Mouse (Mus musculus): Measurements from ENCODE around the gene 4931414P19Rik.
A peak's percentile ranks its signal among the peaks of the same experiment; 100 is the strongest.

The 4931414P19Rik gene

GRCm38 (mm10) chr14:54579638-54580037 lies 26.2 kb downstream of the 4931414P19Rik start:
- no peak for DNase-seq

DNA sequence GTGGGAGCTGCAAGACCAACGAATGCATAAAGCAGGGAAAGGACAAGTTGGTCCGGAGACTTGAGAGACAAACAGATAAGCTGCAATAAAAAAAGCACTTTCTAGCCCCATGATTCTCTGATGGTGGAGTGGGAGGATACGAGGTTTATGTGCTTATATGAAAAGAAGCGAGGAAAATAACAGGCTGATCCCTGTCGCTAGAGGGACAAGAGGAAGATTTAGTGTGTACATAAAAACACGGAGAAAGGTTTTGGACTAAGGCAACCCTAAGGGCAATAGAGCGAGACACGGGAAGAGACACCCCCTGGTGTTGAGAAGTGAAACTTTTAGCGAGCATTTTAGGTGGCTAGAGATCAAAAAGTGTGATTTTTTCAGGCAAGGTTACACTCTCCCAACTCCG lies 27.7 kb downstream of the 4931414P19Rik start:
- DNase-seq: peak; percentile 50 to 53

DNA sequence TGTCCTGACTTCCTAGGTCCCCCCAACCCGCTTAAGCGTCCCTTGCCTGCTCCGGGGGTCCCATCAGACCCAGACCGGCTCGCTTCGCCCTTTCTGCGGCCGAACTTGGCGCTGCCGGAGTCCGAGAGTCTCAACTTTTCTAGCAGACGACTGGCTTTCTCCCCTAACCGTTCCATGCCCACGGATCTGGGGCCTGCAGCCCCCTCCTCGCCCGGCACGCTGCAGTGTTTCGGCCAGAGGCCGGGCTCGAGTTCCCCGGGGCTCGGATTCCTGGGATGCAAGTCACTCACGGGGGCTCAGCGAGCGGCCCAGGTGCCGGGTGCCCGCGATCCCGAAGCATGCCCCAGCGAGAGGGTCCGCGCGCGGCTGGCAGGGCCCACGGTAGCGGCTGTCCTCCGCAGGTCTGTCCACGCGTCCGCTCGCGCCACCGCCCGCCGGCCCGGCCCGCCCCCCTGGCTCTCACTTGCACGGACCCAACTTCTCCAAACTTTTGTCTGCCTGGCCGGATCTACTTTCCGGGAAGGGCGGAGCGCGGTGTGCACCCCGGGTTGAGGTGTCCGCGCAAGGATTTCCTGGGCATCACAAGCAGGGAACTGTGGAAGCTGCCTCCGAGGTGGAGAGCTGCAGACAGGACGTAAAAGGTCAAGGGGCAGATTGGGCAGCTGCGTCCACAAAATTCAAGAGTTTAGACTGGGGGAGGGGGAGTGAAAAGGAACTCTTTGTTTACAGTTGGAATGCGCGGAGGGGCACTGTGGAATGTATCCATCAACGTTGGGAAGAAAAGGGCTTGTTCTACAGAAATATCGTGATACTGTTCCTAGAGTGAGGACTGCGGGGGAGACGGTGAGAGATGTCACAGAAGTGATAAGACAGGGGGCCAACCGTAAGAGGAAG lies 28.5 kb downstream of the 4931414P19Rik start, which contains the start of gene Ajuba:
Ajuba (minus strand) TSS at position 470 of the 894 bp plus-strand sequence.
- peak; percentile 92 to 96 for DNase-seq

- DNase-seq: peak; percentile 46 to 79
These were observed 29.3 kb downstream of the 4931414P19Rik start for GRCm38 (mm10) chr14:54576241-54577088.

GRCm38 (mm10) chr14:54575631-54576030 lies 30.2 kb downstream of the 4931414P19Rik start:
- peak; percentile 91 to 93 for DNase-seq

DNA sequence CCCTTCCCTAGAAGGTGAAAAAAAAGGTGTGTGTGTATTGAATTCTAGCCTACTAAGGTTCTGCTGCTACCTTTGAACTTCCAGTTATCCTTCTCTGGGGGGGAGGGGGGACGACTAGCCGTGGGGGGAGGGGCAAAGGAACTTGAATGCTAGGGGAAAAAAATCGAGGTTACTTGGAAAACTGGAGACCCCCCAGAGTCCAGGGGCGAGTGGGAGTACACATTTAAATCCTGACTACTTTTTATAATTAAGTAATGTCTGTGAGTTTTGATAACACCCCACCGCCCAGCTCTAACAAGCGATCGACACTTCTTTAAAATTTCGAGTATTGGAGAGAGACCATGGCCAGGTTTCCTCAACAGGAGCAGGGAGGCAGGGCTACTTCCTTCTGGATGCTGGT lies 30.8 kb downstream of the 4931414P19Rik start:
- DNase-seq: no peak

GRCm38 (mm10) chr14:54574253-54574652 lies 31.5 kb downstream of the 4931414P19Rik start:
- peak in 1 of 2 experiments; percentile 49 for DNase-seq

- DNase-seq: peak; percentile 80 to 94
These were observed 32.7 kb downstream of the 4931414P19Rik start for GRCm38 (mm10) chr14:54572790-54573736.

- DNase-seq: no peak
These were observed 33.7 kb downstream of the 4931414P19Rik start for GRCm38 (mm10) chr14:54572122-54572521.

- peak in 1 of 2 experiments; percentile 46 for DNase-seq
These were observed 36.1 kb downstream of the 4931414P19Rik start for GRCm38 (mm10) chr14:54569451-54570392.

DNA sequence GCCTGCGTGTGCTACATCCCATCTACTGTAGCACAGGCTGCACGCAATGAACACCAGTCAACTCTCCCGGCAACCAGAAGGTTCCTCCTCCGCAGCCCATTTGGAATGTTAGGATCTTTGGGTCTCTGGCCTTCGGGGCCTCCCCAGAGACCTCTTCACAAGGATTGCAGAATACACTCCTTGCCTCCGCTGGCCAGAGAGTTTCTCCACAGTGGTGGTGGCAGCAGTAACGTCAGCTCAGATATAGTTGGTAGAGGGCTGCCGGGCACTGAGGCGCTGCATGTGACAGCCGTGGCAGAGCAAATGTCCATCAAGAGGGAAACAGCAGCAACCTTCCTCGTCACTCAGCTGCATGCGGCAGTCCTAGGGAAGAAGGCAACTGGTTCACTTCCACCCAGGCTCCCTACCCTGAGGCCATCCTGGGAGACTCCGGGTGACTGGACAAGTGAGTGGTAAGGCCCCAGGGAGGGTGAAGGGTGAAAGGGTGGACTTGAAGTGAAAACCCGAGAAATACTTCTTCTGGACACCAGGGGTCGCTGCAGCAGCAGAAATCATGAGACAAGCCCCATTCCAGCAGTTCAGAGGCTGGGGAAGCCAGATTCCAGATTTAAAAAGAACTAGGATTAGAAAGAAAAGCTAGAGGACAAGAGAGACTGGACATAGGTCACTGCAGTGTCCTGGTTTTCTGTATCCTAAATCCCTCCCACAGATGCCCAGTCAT lies 36.9 kb downstream of the 4931414P19Rik start:
- DNase-seq: peak; percentile 83 to 86

DNA sequence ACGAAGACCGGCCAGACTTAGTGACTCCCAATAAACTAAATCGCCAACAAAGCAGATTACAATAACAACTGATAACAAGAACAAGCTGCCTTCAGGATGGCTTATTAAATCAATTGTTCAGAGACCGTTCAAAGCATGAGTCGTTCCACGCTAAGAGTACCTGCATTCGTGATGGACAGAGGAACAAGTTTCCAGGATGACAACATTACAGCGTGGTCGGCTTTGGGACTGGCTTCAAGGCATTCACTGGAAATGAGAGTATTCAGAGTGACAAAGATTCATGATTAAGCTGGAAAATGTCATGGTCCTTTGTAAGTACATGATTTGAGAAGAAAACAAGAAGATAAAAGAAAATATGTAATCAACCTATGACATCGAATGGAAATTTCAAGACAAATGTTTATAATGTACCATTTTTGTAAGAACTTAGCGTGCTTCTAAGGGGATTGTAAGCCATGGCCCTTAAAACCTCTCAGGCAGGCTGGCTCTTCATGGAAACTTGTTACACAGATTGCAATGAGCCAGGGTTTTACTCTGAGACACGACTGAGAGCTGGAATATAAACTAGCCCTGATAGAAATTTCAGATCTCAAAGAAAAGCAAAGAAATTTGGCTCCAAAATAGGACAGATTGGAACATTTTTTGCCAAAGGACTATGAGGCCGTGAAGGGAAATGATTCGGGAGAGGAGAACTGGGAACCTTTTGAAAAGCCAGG lies 45.1 kb downstream of the 4931414P19Rik start:
- DNase-seq: no peak

GRCm38 (mm10) chr14:54557330-54557729 lies 48.5 kb downstream of the 4931414P19Rik start:
- DNase-seq: no peak

- DNase-seq: peak; percentile 85 to 91
These were observed 51.6 kb downstream of the 4931414P19Rik start, which contains the start of gene Haus4 for GRCm38 (mm10) chr14:54553975-54554769. Gene Haus4 (minus strand): TSS chr14:54554616.

- peak; percentile 37 to 42 for DNase-seq
These were observed 52.3 kb downstream of the 4931414P19Rik start for GRCm38 (mm10) chr14:54553454-54553974.

GRCm38 (mm10) chr14:54544703-54545102 lies 61.1 kb downstream of the 4931414P19Rik start:
- DNase-seq: no peak

- no peak for DNase-seq
These were observed 65.0 kb downstream of the 4931414P19Rik start for GRCm38 (mm10) chr14:54540771-54541170.

- no peak for DNase-seq
These were observed 67.2 kb downstream of the 4931414P19Rik start for GRCm38 (mm10) chr14:54538580-54538979.
